Mouse (Mus musculus) stomach, postnatal 0 days (tissue): ENCODE measurements around the gene Atox1.

ENCODE experiments used
- CTCF ChIP-seq: IDR thresholded peaks from 2 replicates; pipeline ENCODE4 v1.5.1; 2016; ENCODE audit warnings: antibody characterized with exemption, low read depth, mild to moderate bottlenecking, moderate library complexity
- EP300 ChIP-seq: optimal IDR thresholded peaks from 2 replicates; pipeline ENCODE3; 2016; ENCODE audit warnings: antibody characterized with exemption

GRCm38 (mm10) chr11:55473219-55473618 lies 12.2 kb upstream of the Atox1 start:
- TF ChIP-seq CTCF (no peak), EP300 (no peak)
